Mouse (Mus musculus) intestine, embryonic 15.5 days (tissue): ENCODE results near the gene Trim44. TPM values are rescaled to one million over a fixed set of nuclear protein-coding genes. Genes with fewer than 3 reads are reported as not detected.

Experiments
- ATAC-seq: fragments of 200-750 bp; cut with Nextera tagmentation; 2 replicates; pipeline ENCODE4 v1.8.0; 2017; ENCODE audit warnings: moderate TSS enrichment, moderate library complexity
- H3K27ac ChIP-seq: fragments of 300-500 bp; sonication (generic); 2 replicates; pipeline ENCODE4 v1.5.1; 2015; ENCODE audit warnings: mild to moderate bottlenecking, inconsistent platforms
- H3K27me3 ChIP-seq: fragments of 300-500 bp; sonication (generic); replicated peaks from 2 replicates; pipeline ENCODE4 v1.6.1; 2015; ENCODE audit warnings: inconsistent platforms
- H3K36me3 ChIP-seq: fragments of 300-500 bp; sonication (generic); 2 replicates; pipeline ENCODE4 v1.6.1; 2015; ENCODE audit warnings: inconsistent platforms
- H3K4me1 ChIP-seq: fragments of 300-500 bp; sonication (generic); replicated peaks from 2 replicates; pipeline ENCODE4 v1.6.1; 2015; ENCODE audit warnings: inconsistent platforms
- H3K4me2 ChIP-seq: fragments of 300-500 bp; sonication (generic); replicated peaks from 2 replicates; pipeline ENCODE4 v1.6.1; 2015; ENCODE audit warnings: mild to moderate bottlenecking, inconsistent platforms
- H3K4me3 ChIP-seq: fragments of 300-500 bp; sonication (generic); replicated peaks from 2 replicates; pipeline ENCODE4 v1.5.1; 2015; ENCODE audit warnings: inconsistent platforms
- H3K9ac ChIP-seq: fragments of 300-500 bp; sonication (generic); 2 replicates; pipeline ENCODE4 v1.6.1; 2015; ENCODE audit warnings: inconsistent platforms
- H3K9me3 ChIP-seq: fragments of 300-500 bp; sonication (generic); 2 replicates; pipeline ENCODE4 v1.6.1; 2016; ENCODE audit warnings: inconsistent platforms
- WGBS: fragments of 180-500 bp; shearing (Covaris S2); methylation state at CpG from one replicate; pipeline ENCODE4 v1.1.7; 2015; 5-methylcytosine and 5-hydroxymethylcytosine counted together
- polyA plus RNA-seq: library from polyadenylated mRNA; unstranded; fragments of >200 nt; fragmentation: Nextera tagmentation; extraction: Ambion mirVana; gene quantifications from 2 replicates; pipeline ENCODE4 v1.2.1, GENCODE M21; 2015

The Trim44 gene
- polyA plus RNA-seq, 1 experiment from 2014 or later: 25.5 TPM

DNA sequence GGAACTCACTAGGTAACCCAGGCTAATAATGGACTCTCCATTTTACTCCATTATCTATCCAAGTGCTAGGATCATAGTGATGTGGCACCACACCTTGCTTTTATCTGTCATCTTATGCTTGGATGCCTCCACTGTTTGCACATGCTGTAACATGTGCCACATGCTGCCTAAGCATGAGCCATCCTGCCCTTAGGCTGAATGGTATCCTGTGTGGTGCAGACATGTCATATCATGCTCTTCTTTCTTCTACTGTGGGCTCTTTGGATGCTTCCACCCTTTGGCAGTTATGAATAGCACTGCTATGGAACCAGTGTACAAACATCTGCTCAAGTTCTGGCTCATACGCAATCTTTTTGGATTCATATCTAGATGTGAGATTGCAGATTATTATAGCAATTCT lies 26.3 kb upstream of the Trim44 start:
- 78% methylated on average over 1 of the region's 1 CpGs for WGBS
- no peaks in the 10 kb centered on the region for H3K36me3 ChIP-seq
- H3K4me1 ChIP-seq: no peaks in the 10 kb centered on the region
- no peak overlapping the region for H3K9ac ChIP-seq
- no peak overlapping the region for H3K4me3 ChIP-seq
- H3K27ac ChIP-seq: no peak overlapping the region
- H3K4me2 ChIP-seq: no peak overlapping the region
- no peaks in the 10 kb centered on the region for H3K27me3 ChIP-seq
- no peak for ATAC-seq
- no peaks in the 10 kb centered on the region for H3K9me3 ChIP-seq

DNA sequence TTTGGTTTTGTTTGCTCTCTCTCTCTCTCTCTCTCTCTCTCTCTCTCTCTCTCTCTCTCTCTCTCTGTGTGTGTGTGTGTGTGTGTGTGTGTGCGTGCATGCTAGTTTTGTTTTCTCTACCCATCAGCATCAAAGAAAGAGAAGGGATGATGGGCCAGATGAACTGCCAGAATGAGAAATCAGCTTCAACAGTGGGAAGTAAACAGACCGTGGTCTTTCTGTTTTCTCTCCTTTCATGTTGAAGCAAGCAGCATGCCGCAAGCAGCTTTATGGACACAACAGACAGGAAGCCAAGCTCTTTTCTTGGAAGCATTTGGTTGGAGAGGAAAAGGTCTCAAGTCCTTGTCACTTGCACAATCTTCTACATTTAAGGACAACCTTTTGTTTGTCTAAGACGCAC lies 23.5 kb upstream of the Trim44 start:
- Histone ChIP-seq H3K36me3 (no peaks in the 10 kb centered on the region), H3K9me3 (no peaks in the 10 kb centered on the region), H3K4me1 (no peaks in the 10 kb centered on the region), H3K9ac (no peak overlapping the region), H3K4me2 (no peak overlapping the region), H3K4me3 (no peak overlapping the region), H3K27ac (no peak overlapping the region), H3K27me3 (no peaks in the 10 kb centered on the region)
- 50% methylated on average over 4 of the region's 4 CpGs for WGBS
- no peak for ATAC-seq

DNA sequence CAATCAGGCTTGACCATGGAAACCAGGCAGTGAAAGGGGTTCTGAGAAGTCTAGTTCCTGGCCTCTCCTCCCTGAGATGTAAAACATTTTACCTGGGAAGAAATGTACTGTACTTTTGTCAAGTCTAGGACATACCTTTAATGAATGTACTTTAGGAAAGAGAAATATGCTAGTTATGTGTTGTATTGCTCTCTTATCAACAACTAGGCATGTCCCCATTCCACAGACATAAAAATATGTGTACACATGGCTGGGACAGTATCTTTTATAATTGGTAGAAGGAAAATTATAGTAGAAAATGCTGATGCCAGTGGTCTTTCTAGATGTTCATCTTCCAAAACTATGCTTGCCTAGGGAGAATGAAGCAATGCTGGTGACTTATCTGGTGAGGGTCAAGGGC lies 20.3 kb upstream of the Trim44 start:
- H3K4me3 ChIP-seq: no peak overlapping the region
- ATAC-seq: no peak
- H3K27ac ChIP-seq: no peak overlapping the region
- H3K27me3 ChIP-seq: no peaks in the 10 kb centered on the region
- no peaks in the 10 kb centered on the region for H3K36me3 ChIP-seq
- H3K4me2 ChIP-seq: no peak overlapping the region
- H3K4me1 ChIP-seq: no peaks in the 10 kb centered on the region
- H3K9me3 ChIP-seq: no peaks in the 10 kb centered on the region
- no peak overlapping the region for H3K9ac ChIP-seq

DNA sequence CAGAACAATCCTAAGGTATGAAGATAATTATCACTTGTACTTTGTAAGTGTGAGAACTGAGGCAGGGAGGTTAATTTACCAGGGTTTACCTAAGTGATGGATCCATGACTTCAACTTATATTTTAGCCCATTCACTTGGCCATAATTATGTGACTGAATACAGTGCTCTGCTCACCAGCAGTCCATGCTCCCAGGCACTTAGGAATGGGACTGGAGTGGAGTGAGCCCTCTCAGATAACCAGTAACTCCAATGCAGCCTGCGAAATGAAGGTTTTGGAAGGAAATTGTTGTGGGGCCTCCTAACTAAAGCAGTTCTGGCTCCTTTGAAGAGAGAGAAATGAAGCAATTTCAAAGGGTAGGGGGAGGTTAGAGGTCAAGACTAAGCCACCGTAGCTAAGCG lies 18.8 kb upstream of the Trim44 start:
- Histone ChIP-seq H3K9ac (no peak overlapping the region), H3K4me2 (no peak overlapping the region), H3K27ac (no peak overlapping the region), H3K27me3 (no peaks in the 10 kb centered on the region), H3K4me1 (no peaks in the 10 kb centered on the region), H3K9me3 (no peaks in the 10 kb centered on the region), H3K36me3 (no peaks in the 10 kb centered on the region), H3K4me3 (no peak overlapping the region)
- no peak for ATAC-seq
- 72% methylated on average over 3 of the region's 3 CpGs for WGBS

DNA sequence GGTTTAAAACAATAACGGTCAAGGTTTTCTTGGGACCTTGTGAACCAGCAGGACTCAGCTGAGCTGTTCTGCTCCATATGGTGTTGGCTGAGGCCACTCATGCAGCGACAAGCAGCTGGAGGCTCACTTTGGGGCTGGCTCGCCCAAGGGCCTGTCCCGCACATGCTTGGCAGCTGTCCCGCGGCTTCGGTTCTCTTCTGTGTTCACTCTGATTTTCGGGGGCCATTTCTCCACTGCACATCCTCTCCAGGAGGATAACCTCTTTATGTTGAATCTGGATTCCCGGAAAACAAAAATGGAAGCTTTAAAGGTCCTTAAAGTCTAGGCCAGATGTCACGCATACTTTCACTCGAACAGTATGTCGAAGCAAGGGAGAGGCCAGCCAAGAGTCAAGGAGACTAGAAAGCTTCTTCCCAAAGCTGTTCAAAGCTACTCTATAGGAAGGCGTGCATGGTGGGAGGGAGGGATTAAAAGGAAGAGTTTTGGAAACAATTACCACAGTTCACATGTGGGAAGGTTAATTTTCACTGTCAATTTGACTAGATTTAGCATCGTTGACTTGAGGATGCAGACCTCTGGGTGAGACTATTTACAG lies 8.6 kb upstream of the Trim44 start:
- Histone ChIP-seq H3K4me2 (no peak overlapping the region), H3K27ac (no peak overlapping the region), H3K4me1 (no peaks in the 10 kb centered on the region), H3K27me3 (no peaks in the 10 kb centered on the region; the same call in 1 of the 2 replicates), H3K36me3 (no peaks in the 10 kb centered on the region), H3K4me3 (no peak overlapping the region), H3K9me3 (no peaks in the 10 kb centered on the region), H3K9ac (no peak overlapping the region)
- ATAC-seq: no peak
- 70% methylated on average over 14 of the region's 14 CpGs for WGBS

DNA sequence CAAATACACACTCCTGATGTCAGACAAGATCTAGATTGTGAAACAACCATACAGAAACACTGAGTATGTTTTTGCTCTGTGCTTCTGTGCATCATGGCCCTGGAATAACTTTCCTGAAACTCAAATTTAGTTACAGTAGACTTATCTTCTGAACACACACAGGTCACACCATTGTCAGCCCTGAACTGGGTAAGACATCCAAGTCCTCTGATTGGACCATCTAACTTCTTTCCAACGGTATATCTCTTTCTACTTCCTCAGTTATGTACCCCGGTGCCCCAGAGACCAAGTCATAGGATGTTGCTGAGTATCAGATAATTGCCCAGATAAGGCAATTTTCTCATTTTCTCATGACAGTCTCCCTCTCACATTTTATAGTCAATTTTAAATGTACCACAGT lies 5.1 kb upstream of the Trim44 start:
- H3K9me3 ChIP-seq: no peaks in the 10 kb centered on the region
- no peak overlapping the region for H3K27ac ChIP-seq
- 84% methylated on average over 2 of the region's 2 CpGs for WGBS
- H3K4me2 ChIP-seq: no peak overlapping the region
- H3K9ac ChIP-seq: no peak overlapping the region
- H3K36me3 ChIP-seq: no peaks in the 10 kb centered on the region
- H3K4me3 ChIP-seq: no peak overlapping the region
- H3K27me3 ChIP-seq: no peaks in the 10 kb centered on the region; the same call in 1 of the 2 replicates
- ATAC-seq: no peak
- H3K4me1 ChIP-seq: peaks cover 8% of the 10 kb centered on the region; the same call in 1 of the 2 replicates

DNA sequence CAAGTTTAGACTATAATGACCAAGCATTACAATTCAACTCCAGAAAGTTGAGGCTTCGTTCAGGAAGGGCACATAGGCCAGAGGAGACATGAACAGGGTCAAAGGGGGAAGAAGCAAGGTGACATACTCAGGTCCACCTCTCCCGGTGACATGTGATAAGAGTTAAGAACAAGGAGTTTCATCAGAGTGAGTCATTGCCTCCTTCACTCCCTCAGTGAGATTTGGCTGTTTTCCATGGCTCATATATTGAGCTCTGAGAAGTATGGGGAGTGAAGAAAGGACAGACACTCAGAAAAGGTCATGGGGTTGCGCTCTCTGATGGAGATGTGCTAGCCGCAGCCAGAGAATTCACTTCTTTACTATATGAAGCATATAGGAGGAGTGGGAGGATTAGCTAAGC lies 3.0 kb upstream of the Trim44 start:
- H3K36me3 ChIP-seq: no peaks in the 10 kb centered on the region
- H3K4me3 ChIP-seq: no peak overlapping the region
- no peaks in the 10 kb centered on the region; the same call in 1 of the 2 replicates for H3K27me3 ChIP-seq
- 62% methylated on average over 4 of the region's 4 CpGs for WGBS
- ATAC-seq: peak; percentile 31; the same call in 1 of the 2 replicates
- H3K4me1 ChIP-seq: peaks cover 18% of the 10 kb centered on the region; the same call in 1 of the 2 replicates
- H3K9ac ChIP-seq: no peak overlapping the region
- no peaks in the 10 kb centered on the region for H3K9me3 ChIP-seq
- no peak overlapping the region for H3K27ac ChIP-seq
- no peak overlapping the region for H3K4me2 ChIP-seq

DNA sequence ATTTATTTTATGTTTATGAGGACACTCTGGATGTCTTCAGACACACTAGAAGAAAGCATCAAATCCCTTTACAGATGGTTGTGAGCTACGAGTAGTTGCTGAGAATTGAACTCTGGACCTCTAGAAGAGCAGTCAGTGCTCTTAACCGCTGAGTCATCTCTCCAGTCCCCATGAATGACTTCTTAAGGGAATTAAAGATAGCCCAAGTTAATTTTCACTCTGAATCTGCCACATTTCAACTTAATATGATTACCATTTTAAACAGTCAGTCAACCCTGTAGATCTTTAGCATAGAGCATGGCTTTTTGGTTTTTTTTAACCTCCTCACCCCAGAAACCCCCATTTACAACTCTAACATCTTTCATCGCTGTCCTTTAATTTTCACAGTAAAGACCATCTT lies 2.1 kb upstream of the Trim44 start:
- H3K27ac ChIP-seq: no peak overlapping the region
- H3K36me3 ChIP-seq: no peaks in the 10 kb centered on the region
- H3K4me2 ChIP-seq: no peak overlapping the region
- whole genome bisulfite sequencing: 84% methylated on average over 3 of the region's 3 CpGs
- no peaks in the 10 kb centered on the region; the same call in 1 of the 2 replicates for H3K27me3 ChIP-seq
- H3K4me1 ChIP-seq: peaks cover 18% of the 10 kb centered on the region; the same call in 1 of the 2 replicates
- H3K9me3 ChIP-seq: no peaks in the 10 kb centered on the region
- no peak overlapping the region for H3K4me3 ChIP-seq
- ATAC-seq: no peak
- no peak overlapping the region for H3K9ac ChIP-seq

DNA sequence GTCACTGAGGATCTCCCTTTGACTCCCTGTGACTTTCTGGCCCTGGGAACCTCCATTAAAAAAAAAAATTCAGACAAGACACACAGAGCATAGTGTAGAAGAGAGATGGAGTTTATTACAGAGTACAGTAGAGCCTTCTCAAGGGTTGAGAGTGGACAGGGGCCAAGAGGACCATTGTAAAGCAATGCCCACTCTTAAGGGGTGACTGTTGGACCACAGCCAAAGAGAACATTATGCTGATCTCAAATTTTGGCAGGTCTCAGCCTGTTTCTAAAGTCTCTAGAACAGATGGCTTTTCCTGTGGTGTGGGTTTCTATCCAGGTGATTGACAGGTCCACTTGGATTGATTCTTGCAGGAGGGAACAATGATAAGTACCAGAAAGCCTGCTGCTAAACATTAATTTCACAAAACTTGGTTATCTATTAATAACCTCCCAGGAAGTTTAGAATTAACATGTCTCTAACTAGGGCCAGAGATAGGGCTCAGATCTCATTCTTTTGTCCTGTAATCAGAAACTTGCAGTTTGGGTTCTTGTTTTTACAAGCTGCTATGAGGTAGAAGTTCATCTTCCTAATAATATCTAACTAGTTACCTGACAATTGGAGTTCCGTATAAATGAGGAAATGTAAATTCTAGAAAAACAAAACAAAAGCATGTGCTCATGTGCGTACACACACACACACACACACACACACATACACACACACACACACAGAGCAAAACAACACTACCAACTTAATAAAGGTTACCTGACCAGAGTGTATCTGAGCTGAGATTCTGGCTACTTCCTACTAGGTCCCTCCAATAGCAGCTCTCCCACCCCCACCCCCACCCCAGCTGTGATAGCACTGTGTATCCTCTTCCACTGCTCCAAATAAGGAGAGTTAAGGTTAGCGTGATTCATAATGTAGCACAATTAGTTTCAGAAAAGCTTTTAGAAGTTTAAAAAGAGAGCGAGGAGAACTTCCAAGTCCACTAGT lies 1.0 kb downstream of the Trim44 start:
- no peak overlapping the region for H3K4me3 ChIP-seq
- no peaks in the 10 kb centered on the region for H3K27me3 ChIP-seq
- no peak overlapping the region for H3K9ac ChIP-seq
- ATAC-seq: peak; percentile 53
- H3K4me1 ChIP-seq: peaks cover 18% of the 10 kb centered on the region; the same call in 1 of the 2 replicates
- H3K27ac ChIP-seq: no peak overlapping the region
- H3K4me2 ChIP-seq: peak overlapping the region; percentile 26; the same call in 1 of the 2 replicates
- WGBS: 57% methylated on average over 4 of the region's 4 CpGs
- no peaks in the 10 kb centered on the region for H3K36me3 ChIP-seq
- no peaks in the 10 kb centered on the region for H3K9me3 ChIP-seq

DNA sequence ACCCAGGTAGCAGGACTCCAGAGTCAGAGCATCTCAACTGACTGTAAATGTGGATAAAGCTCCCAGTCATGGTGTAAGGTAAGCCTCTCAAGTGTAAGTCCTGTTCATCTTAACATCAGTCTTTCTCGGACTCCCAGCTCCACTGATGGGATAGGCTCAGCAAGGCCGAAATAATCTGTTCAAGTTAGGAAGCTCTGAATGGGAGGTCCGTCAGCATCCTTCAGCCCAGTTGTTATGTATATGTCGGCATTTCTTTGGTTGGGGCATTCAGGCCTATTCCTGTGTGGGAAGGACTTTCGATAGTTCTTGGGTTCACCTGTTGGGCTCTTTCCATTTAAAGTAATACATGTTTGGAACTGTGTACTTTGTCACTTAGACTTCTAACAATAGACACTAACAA lies 3.6 kb downstream of the Trim44 start:
- Histone ChIP-seq H3K27ac (no peak overlapping the region), H3K4me3 (no peak overlapping the region), H3K36me3 (no peaks in the 10 kb centered on the region), H3K4me2 (no peak overlapping the region), H3K9ac (no peak overlapping the region), H3K27me3 (no peaks in the 10 kb centered on the region), H3K9me3 (no peaks in the 10 kb centered on the region), H3K4me1 (peaks cover 21% of the 10 kb centered on the region; the same call in 1 of the 2 replicates)
- ATAC-seq: no peak
- 84% methylated on average over 5 of the region's 5 CpGs for WGBS

DNA sequence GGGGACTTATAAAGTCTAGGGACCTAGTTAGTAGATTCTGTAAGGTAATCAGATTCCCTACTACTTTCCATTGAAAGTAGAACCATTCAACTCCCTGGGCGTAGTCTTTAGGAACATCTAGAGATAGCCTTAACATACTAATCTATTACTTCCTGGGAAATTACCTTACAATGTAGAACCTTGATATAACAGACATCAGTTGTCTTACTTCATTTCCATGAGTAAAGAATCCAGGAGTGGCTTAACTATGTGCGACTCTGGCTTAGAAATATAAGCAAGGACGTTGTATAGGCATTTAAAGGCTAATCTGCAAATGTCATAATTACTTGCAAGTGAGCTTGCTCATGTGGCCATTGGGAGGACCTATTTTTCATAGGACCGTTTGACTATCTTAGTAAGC lies 4.3 kb downstream of the Trim44 start:
- H3K9me3 ChIP-seq: no peaks in the 10 kb centered on the region
- H3K27me3 ChIP-seq: no peaks in the 10 kb centered on the region
- no peak overlapping the region for H3K4me2 ChIP-seq
- H3K27ac ChIP-seq: no peak overlapping the region
- H3K4me1 ChIP-seq: peaks cover 21% of the 10 kb centered on the region; the same call in 1 of the 2 replicates
- 83% methylated on average over 4 of the region's 4 CpGs for WGBS
- no peak for ATAC-seq
- H3K4me3 ChIP-seq: no peak overlapping the region
- H3K9ac ChIP-seq: no peak overlapping the region
- H3K36me3 ChIP-seq: no peaks in the 10 kb centered on the region

DNA sequence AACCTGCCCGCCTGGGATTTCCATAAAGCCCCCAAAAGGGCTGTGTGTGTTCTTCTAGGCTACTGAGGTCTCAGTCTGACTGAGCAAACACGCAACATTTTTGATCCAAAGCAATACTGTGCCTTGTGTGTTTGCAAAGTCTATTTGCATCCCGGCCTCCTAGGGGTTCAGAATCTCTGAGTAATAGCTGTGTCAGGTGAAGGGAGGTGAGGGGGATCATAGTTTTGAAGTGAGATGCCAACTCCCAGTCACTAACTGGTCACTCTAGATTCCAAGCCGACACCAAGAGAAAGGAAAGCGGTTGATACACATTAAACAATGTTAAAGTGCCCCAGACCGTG lies 6.3 kb downstream of the Trim44 start:
- H3K4me2 ChIP-seq: peak overlapping the region; percentile 90
- H3K27me3 ChIP-seq: no peaks in the 10 kb centered on the region
- H3K36me3 ChIP-seq: no peaks in the 10 kb centered on the region
- H3K9me3 ChIP-seq: no peaks in the 10 kb centered on the region
- peak overlapping the region; percentile 88 for H3K9ac ChIP-seq
- peak overlapping the region; percentile 97 for H3K27ac ChIP-seq
- WGBS: 18% methylated on average over 6 of the region's 6 CpGs
- H3K4me3 ChIP-seq: peak overlapping the region; percentile 75
- H3K4me1 ChIP-seq: peaks cover 10% of the 10 kb centered on the region; the same call in 1 of the 2 replicates
- ATAC-seq: peak; percentile 44; the same call in 1 of the 2 replicates
